8 mouse cellular contexts compared by ENCODE assay signal in the genomic region with DNA sequence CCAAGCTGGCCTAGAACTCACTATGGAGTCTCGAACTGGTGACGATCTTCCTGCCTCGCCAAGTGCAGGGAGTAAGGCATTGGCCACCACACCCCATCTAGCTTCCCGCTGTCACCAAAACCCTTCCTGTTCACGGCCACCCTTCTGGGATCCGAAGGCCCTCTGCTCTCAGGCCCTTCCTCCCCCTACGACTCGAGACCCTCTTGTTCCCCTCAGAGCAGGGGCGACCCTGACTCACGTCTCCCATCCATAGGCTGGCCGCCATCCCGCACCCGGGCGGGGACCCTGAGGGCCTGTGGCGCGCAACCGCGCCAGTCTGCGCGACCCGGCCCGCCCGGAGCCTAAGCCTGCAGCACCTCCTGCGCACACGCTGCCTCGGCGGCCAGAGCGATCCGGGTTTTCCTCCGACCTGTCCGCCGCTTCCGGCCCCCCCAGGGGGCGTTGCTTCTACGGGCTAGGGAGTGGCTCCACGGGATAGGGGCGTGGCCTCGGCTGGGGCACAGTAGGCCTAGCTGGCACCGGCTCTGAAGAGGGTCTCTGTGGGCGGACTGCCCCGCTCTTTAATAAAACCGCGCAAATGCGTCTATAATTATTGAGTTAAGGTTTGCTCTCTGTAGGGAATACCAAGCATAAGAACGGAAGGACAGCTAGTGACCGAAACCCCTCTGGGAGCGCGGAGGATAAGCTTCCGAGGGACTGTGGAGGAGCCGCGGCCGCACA. TPM values are rescaled to one million over a fixed set of nuclear protein-coding genes. Genes with fewer than 3 reads are reported as not detected.
DNase-seq lines count a peak whose midpoint lies in the region; ATAC-seq and TF ChIP-seq lines count a peak whose summit lies in the region.

A gene (minus strand): TSS at position 424 of the 720 bp plus-strand sequence.

- TF ChIP-seq CTCF in G1E (IDR thresholded peaks at IDR 0.05; ENCODE audit: low read depth, low read length) = no peak

- H3K4me2 ChIP-seq in forebrain, embryonic 16.5 days (ENCODE audit: low read length) = peak within 1 kb of the TSS; percentile 79
- peak within 1 kb of the TSS; percentile 68 for H3K4me2 ChIP-seq in lung, embryonic 16.5 days (ENCODE audit: low read depth, low read length)

- ATAC-seq in G1E (ENCODE audit: extremely low read depth, insufficient number of reproducible peaks, low FRiP score, poor library complexity, severe bottlenecking) = peak; percentile 67
- ATAC-seq in forebrain, embryonic 16.5 days = peak; percentile 97
- ATAC-seq in lung, embryonic 16.5 days (ENCODE audit: low read depth) = peak; percentile 98

- H3K4me1 ChIP-seq in G1E (ENCODE audit: insufficient read depth, low read depth, low read length) = peaks cover 31% of the 10 kb centered on the region
- H3K4me1 ChIP-seq in forebrain, embryonic 16.5 days (replicated peaks; ENCODE audit: control insufficient read depth, insufficient read depth, low read length) = peaks cover 12% of the 10 kb centered on the region
- peaks cover 7% of the 10 kb centered on the region for H3K4me1 ChIP-seq in lung, embryonic 16.5 days (replicated peaks; ENCODE audit: control insufficient read depth, insufficient read depth, low read length)

- peak within 1 kb of the TSS; percentile 68 for H3K27ac ChIP-seq in forebrain, embryonic 16.5 days (ENCODE audit: low read length)
- H3K27ac ChIP-seq in lung, embryonic 16.5 days (ENCODE audit: low read length) = peak within 1 kb of the TSS; percentile 96

- intact Hi-C loops in heart, postnatal 36 days (cut with DNase I) = loop anchor here (2.0 kb wide), 2 partner anchors 20 to 54 kb away; a partner anchor contains a TSS

- H3K27me3 ChIP-seq in G1E (ENCODE audit: insufficient read depth, low read length) = no peaks in the 10 kb centered on the region
- H3K27me3 ChIP-seq in forebrain, embryonic 16.5 days (replicated peaks; ENCODE audit: control insufficient read depth, insufficient read depth, low read length) = no peaks in the 10 kb centered on the region
- H3K27me3 ChIP-seq in lung, embryonic 16.5 days (ENCODE audit: control insufficient read depth, insufficient read depth, low read depth, low read length) = no peaks in the 10 kb centered on the region

- H3K4me3 ChIP-seq in G1E (ENCODE audit: low read depth, low read length) = peak within 1 kb of the TSS; percentile 80
- peak within 1 kb of the TSS; percentile 81 for H3K4me3 ChIP-seq in forebrain, embryonic 16.5 days (replicated peaks; ENCODE audit: low read length)
- peak within 1 kb of the TSS; percentile 88 for H3K4me3 ChIP-seq in lung, embryonic 16.5 days (ENCODE audit: low read length)

- under 1% methylated on average over 52 of the region's 52 CpGs for WGBS in forebrain, embryonic 16.5 days
- under 1% methylated on average over 52 of the region's 52 CpGs for WGBS in lung, embryonic 16.5 days

- H3K9ac ChIP-seq in forebrain, embryonic 16.5 days (replicated peaks; ENCODE audit: low read depth, low read length) = peak within 1 kb of the TSS; percentile 90
- H3K9ac ChIP-seq in lung, embryonic 16.5 days (ENCODE audit: low read length) = peak within 1 kb of the TSS; percentile 94

- DNase-seq in G1E (ENCODE audit: low spot score) = peak; percentile 83
- DNase-seq in cerebellum, adult 11-12 months = peak; percentile 85
- DNase-seq in heart, postnatal 36 days = peak; percentile 88
- peak; percentile 62 to 73 for DNase-seq in layer of hippocampus, adult 8-10 months (ENCODE audit: low spot score in 2 of 2)
- DNase-seq in ovary, postnatal 10 days (ENCODE audit: low spot score) = peak; percentile 70
- DNase-seq in thymus, postnatal 10 days (ENCODE audit: low spot score in 2 of 2) = peak; percentile 76 to 85

- peaks cover 85% of the 10 kb centered on the region for H3K36me3 ChIP-seq in G1E (replicated peaks)
- H3K36me3 ChIP-seq in forebrain, embryonic 16.5 days (ENCODE audit: control insufficient read depth, insufficient read depth) = peaks cover 17% of the 10 kb centered on the region
- H3K36me3 ChIP-seq in lung, embryonic 16.5 days (ENCODE audit: control insufficient read depth, insufficient read depth, low read length) = peaks cover 20% of the 10 kb centered on the region

- no peaks in the 10 kb centered on the region for H3K9me3 ChIP-seq in G1E (replicated peaks)
- H3K9me3 ChIP-seq in forebrain, embryonic 16.5 days (ENCODE audit: control insufficient read depth, low read length) = no peaks in the 10 kb centered on the region
- H3K9me3 ChIP-seq in lung, embryonic 16.5 days (ENCODE audit: control insufficient read depth, low read length) = no peaks in the 10 kb centered on the region

RNA-seq across cellular contexts. Expression of the gene that starts here (rescaled TPM):
- total RNA-seq in G1E (2014; fragmentation: Nextera tagmentation) (21.6 and 22.8 TPM in 2 replicates), G1E (2017) (40.2 and 49.0 TPM in 2 replicates)
- 29.1 and 37.6 TPM in 2 replicates for polyA plus RNA-seq in G1E (2012)
- 81.9 and 86.4 TPM in 2 replicates for polyA plus RNA-seq in forebrain, embryonic 16.5 days (2015; fragmentation: Nextera tagmentation; extraction: Ambion mirVana)
- 10 to 100 TPM; 25.0 to 28.8 TPM for total RNA-seq in heart, postnatal 36 days (2021)
- 10 to 100 TPM; 21.9 to 27.1 (median 24.0) TPM for total RNA-seq in layer of hippocampus, adult 8-10 months (2022)
- 67.0 TPM in 2 replicates for polyA plus RNA-seq in lung, embryonic 16.5 days (2015; fragmentation: Nextera tagmentation; extraction: Ambion mirVana)

Comparison
In these comparisons a context has a peak if more than half of its experiments do, and no peak if none do; other contexts are left out.
1. Peak in every context shown above with its lines: DNase-seq, ATAC-seq, H3K4me3 ChIP-seq and H3K27ac ChIP-seq.